Mouse (Mus musculus): ENCODE measurements around the gene C130050O18Rik.

GRCm38 (mm10) chr5:139392219-139393196, 12.6 kb upstream of the C130050O18Rik start:
- TF ChIP-seq POLR2A (IDR thresholded peaks at IDR 0.05; ENCODE audit: insufficient read depth, low read depth, low read length) (no peak), CTCF (IDR thresholded peaks at IDR 0.05) (no peak)

Measured in heart, adult 2 months (tissue).